ENCODE assay signal across 9 mouse cellular contexts in the genomic region with DNA sequence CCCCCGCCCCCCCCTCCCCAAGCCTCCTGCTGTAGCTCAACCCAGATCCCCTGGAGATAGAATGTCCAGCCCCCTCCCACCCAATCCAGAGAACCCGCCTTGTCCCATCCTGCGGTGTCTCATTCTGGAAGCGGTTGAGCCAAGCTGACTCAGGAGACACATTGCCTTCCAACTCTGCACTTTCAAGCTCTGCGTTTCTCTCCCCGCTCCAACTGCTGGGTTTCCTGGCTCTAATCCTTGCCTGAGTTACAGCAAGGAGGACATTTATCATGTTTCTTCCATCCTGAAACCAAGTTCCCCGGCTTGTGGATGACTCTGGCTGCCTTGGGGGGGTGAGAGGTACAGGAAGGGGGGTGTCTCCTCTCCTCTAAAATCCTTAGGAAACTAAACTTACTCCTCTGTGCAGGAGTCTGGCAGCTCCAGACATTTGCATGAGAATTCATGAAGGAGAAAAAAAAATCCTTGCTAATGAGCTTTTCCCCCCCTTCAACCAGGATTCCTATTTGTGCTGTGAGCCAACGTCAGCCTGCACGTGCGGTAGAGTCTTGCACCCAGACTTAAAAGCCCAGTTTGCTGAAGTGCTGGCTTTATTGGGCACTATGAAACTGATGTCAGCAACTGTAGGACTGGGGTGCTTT. TPM values are rescaled to one million over a fixed set of nuclear protein-coding genes. Genes with fewer than 3 reads are reported as not detected.
DNase-seq lines count a peak whose midpoint lies in the region; ATAC-seq and TF ChIP-seq lines count a peak whose summit lies in the region.
"Had no signal": no experiment of that assay in that cellular context is flagged by ENCODE, and none has a peak within 500 bp of the region (broad histone marks: within the 10 kb centered on the region; RNA-seq: fewer than 3 reads in every experiment).

No protein-coding gene starts in this region.

- ATAC-seq in intestine, embryonic 14.5 days (replicated peaks; ENCODE audit: low FRiP score, low TSS enrichment, low read depth): peak; percentile 67
- ATAC-seq in intestine, postnatal 0 days: no peak
- ATAC-seq in forebrain, embryonic 14.5 days: 0 out of 2 replicates have a peak, but pooled peaks have one; percentile 26
- ATAC-seq in midbrain, embryonic 16.5 days: no peak

- no peak overlapping the region for H3K4me2 ChIP-seq in intestine, embryonic 14.5 days (ENCODE audit: low read length)
- no peak overlapping the region for H3K4me2 ChIP-seq in intestine, postnatal 0 days (replicated peaks; ENCODE audit: low read depth)
- H3K4me2 ChIP-seq in forebrain, embryonic 14.5 days (ENCODE audit: low read length): peak overlapping the region; percentile 48
- H3K4me2 ChIP-seq in midbrain, embryonic 16.5 days (ENCODE audit: low read length): peak overlapping the region; percentile 34

- TF ChIP-seq CTCF in intestine, postnatal 0 days (IDR thresholded peaks at IDR 0.05; ENCODE audit: low read depth): no peak
- TF ChIP-seq CTCF in lung, adult 2 months (IDR thresholded peaks at IDR 0.05; ENCODE audit: insufficient read depth, low read length): no peak

- no peak overlapping the region for H3K9ac ChIP-seq in intestine, embryonic 14.5 days (ENCODE audit: low read length)
- H3K9ac ChIP-seq in intestine, postnatal 0 days (ENCODE audit: low read depth, low read length): no peak overlapping the region
- H3K9ac ChIP-seq in forebrain, embryonic 14.5 days (ENCODE audit: low read length): peak overlapping the region; percentile 41; the same call in 1 of the 2 replicates
- H3K9ac ChIP-seq in midbrain, embryonic 16.5 days (ENCODE audit: low read depth, low read length): peak overlapping the region; percentile 47; the same call in 1 of the 2 replicates

- no peaks in the 10 kb centered on the region for H3K9me3 ChIP-seq in intestine, embryonic 14.5 days (ENCODE audit: control insufficient read depth, low read length)
- H3K9me3 ChIP-seq in intestine, postnatal 0 days (ENCODE audit: control insufficient read depth): no peaks in the 10 kb centered on the region
- no peaks in the 10 kb centered on the region for H3K9me3 ChIP-seq in forebrain, embryonic 14.5 days (replicated peaks; ENCODE audit: control insufficient read depth, low read length)
- no peaks in the 10 kb centered on the region for H3K9me3 ChIP-seq in midbrain, embryonic 16.5 days (replicated peaks; ENCODE audit: control insufficient read depth, low read length, poor library complexity, severe bottlenecking)

- no peaks in the 10 kb centered on the region for H3K27me3 ChIP-seq in intestine, embryonic 14.5 days (replicated peaks; ENCODE audit: control insufficient read depth, insufficient read depth, low read length)
- H3K27me3 ChIP-seq in intestine, postnatal 0 days (replicated peaks; ENCODE audit: control insufficient read depth, insufficient read depth, low read length): no peaks in the 10 kb centered on the region
- no peaks in the 10 kb centered on the region for H3K27me3 ChIP-seq in forebrain, embryonic 14.5 days (replicated peaks; ENCODE audit: control insufficient read depth, insufficient read depth, low read length)
- no peaks in the 10 kb centered on the region for H3K27me3 ChIP-seq in midbrain, embryonic 16.5 days (ENCODE audit: control insufficient read depth, insufficient read depth, low read depth, low read length)

- no peak for TF ChIP-seq POLR2A in lung, adult 2 months (IDR thresholded peaks at IDR 0.05; ENCODE audit: borderline replicate concordance, extremely low read depth, low read depth, low read length)

- peaks cover 13% of the 10 kb centered on the region for H3K4me1 ChIP-seq in intestine, embryonic 14.5 days (replicated peaks; ENCODE audit: control insufficient read depth, insufficient read depth, low read length)
- no peaks in the 10 kb centered on the region; the same call in 1 of the 2 replicates for H3K4me1 ChIP-seq in intestine, postnatal 0 days (replicated peaks; ENCODE audit: control insufficient read depth, insufficient read depth, low read length)
- H3K4me1 ChIP-seq in forebrain, embryonic 14.5 days (ENCODE audit: control insufficient read depth, insufficient read depth, low read length): peaks cover 15% of the 10 kb centered on the region
- H3K4me1 ChIP-seq in midbrain, embryonic 16.5 days (ENCODE audit: control insufficient read depth, insufficient read depth, low read length): peaks cover 9% of the 10 kb centered on the region
- H3K4me1 ChIP-seq in lung, adult 2 months (ENCODE audit: control insufficient read depth, insufficient read depth, low read length): no peaks in the 10 kb centered on the region

- no peak overlapping the region for H3K4me3 ChIP-seq in intestine, embryonic 14.5 days (ENCODE audit: low read depth, low read length)
- H3K4me3 ChIP-seq in intestine, postnatal 0 days (ENCODE audit: low read depth, low read length): no peak overlapping the region
- peak overlapping the region; percentile 8 for H3K4me3 ChIP-seq in forebrain, embryonic 14.5 days (ENCODE audit: low read depth, low read length)
- no peak overlapping the region for H3K4me3 ChIP-seq in midbrain, embryonic 16.5 days (ENCODE audit: low read depth, low read length)
- no peak overlapping the region for H3K4me3 ChIP-seq in lung, adult 2 months (replicated peaks; ENCODE audit: extremely low read depth, low read depth, low read length)

- 11% methylated on average over 10 of the region's 10 CpGs for WGBS in intestine, embryonic 14.5 days
- 37% methylated on average over 10 of the region's 10 CpGs for WGBS in intestine, postnatal 0 days
- WGBS in forebrain, embryonic 14.5 days: 5% methylated on average over 10 of the region's 10 CpGs
- 8% methylated on average over 10 of the region's 10 CpGs for WGBS in midbrain, embryonic 16.5 days
- 48% methylated on average over 10 of the region's 10 CpGs for WGBS in lung, adult 2 months

- peak; percentile 58 for DNase-seq in intestine, embryonic 14.5 days (ENCODE audit: low spot score)
- peak; percentile 24 for DNase-seq in adrenal gland, postnatal 25 days
- DNase-seq in forebrain, embryonic 14.5 days (ENCODE audit: low spot score): peak; percentile 81
- DNase-seq in cerebellum, adult 8-10 months: no peak
- no peak for DNase-seq in urinary bladder, postnatal 10 days (ENCODE audit: low spot score)
- no peak for DNase-seq in lung, adult 2 months
- DNase-seq: kidney, postnatal 14 days had no signal

- H3K27ac ChIP-seq in intestine, embryonic 14.5 days (ENCODE audit: low read depth): peak overlapping the region; percentile 55; the same call in 1 of the 2 replicates
- H3K27ac ChIP-seq in intestine, postnatal 0 days (ENCODE audit: low read depth, low read length): no peak overlapping the region; the same call in 1 of the 2 replicates
- H3K27ac ChIP-seq in forebrain, embryonic 14.5 days (ENCODE audit: low read depth, low read length): no peak overlapping the region; the same call in 1 of the 2 replicates
- H3K27ac ChIP-seq in midbrain, embryonic 16.5 days (ENCODE audit: low read length): no peak overlapping the region

- no peaks in the 10 kb centered on the region; the same call in 1 of the 2 replicates for H3K36me3 ChIP-seq in intestine, embryonic 14.5 days (ENCODE audit: control insufficient read depth, insufficient read depth, low read length)
- peaks cover 19% of the 10 kb centered on the region for H3K36me3 ChIP-seq in intestine, postnatal 0 days (ENCODE audit: control insufficient read depth, insufficient read depth)
- H3K36me3 ChIP-seq in forebrain, embryonic 14.5 days (ENCODE audit: control insufficient read depth, insufficient read depth, low read length): no peaks in the 10 kb centered on the region
- no peaks in the 10 kb centered on the region for H3K36me3 ChIP-seq in midbrain, embryonic 16.5 days (ENCODE audit: control insufficient read depth, insufficient read depth, low read length)

RNA-seq across cellular contexts. Expression of gene Hacd2, which starts 21.2 kb away (rescaled TPM):
- polyA plus RNA-seq in intestine, embryonic 14.5 days (2014; fragmentation: Nextera tagmentation; extraction: Ambion mirVana): 45.4 and 53.7 TPM in 2 replicates
- polyA plus RNA-seq in intestine, postnatal 0 days (2015; fragmentation: Nextera tagmentation; extraction: Ambion mirVana): 78.7 and 80.2 TPM in 2 replicates
- 35.4 and 40.2 TPM in 2 replicates for total RNA-seq in adrenal gland, postnatal 25 days (2021)
- 19.8 and 32.1 TPM in 2 replicates for polyA plus RNA-seq in forebrain, embryonic 14.5 days (2014; fragmentation: Nextera tagmentation; extraction: Ambion mirVana)
- 40.4 and 44.0 TPM in 2 replicates for polyA plus RNA-seq in midbrain, embryonic 16.5 days (2015; fragmentation: Nextera tagmentation; extraction: Ambion mirVana)
- 22.5 and 22.7 TPM in 2 replicates for polyA plus RNA-seq in lung, adult 2 months (2012; rRNA removed)

Comparison
In these comparisons a context has a peak if more than half of its experiments do, and no peak if none do; other contexts are left out.
1. ATAC-seq: peak in intestine, embryonic 14.5 days (single experiment) and forebrain, embryonic 14.5 days (single experiment); none in intestine, postnatal 0 days (single experiment) and midbrain, embryonic 16.5 days (single experiment).
2. DNase-seq: peak in intestine, embryonic 14.5 days (single experiment), adrenal gland, postnatal 25 days (single experiment) and forebrain, embryonic 14.5 days (single experiment); none in cerebellum, adult 8-10 months (single experiment), urinary bladder, postnatal 10 days (single experiment) and lung, adult 2 months (single experiment).
3. H3K4me2 ChIP-seq: peak in forebrain, embryonic 14.5 days (single experiment) and midbrain, embryonic 16.5 days (single experiment); none in intestine, embryonic 14.5 days (single experiment) and intestine, postnatal 0 days (single experiment).
4. H3K9ac ChIP-seq: peak in forebrain, embryonic 14.5 days (single experiment) and midbrain, embryonic 16.5 days (single experiment); none in intestine, embryonic 14.5 days (single experiment) and intestine, postnatal 0 days (single experiment).